ENCODE assay signal across 17 mouse cellular contexts in the genomic region with DNA sequence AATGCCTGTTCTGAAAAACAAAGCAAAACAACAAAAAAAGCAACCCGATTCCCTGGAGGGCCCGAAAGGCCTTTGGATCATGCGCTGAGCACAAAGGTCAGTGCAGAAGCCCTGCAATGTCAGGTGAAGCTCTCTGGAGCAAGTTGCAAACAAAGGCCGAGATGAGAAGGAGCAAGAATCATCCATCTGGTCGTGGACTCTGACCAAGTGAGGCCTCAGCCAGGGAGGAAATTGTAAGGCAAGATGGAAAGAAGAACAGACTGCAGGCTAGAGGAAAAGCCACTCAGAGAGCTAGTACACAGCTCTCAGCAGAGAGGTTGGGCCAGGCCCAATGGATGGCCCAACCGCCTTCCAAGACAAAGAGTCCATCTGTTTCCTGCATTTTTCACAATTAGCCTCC. TPM values are rescaled to one million over a fixed set of nuclear protein-coding genes. Genes with fewer than 3 reads are reported as not detected.
DNase-seq lines count a peak whose midpoint lies in the region; ATAC-seq and TF ChIP-seq lines count a peak whose summit lies in the region.
"Had no signal": no experiment of that assay in that cellular context is flagged by ENCODE, and none has a peak within 500 bp of the region (broad histone marks: within the 10 kb centered on the region; RNA-seq: fewer than 3 reads in every experiment).

No protein-coding gene starts in this region.

- peaks cover 3% of the 10 kb centered on the region; the same call in 1 of the 2 replicates for H3K9me3 ChIP-seq in kidney, embryonic 14.5 days (ENCODE audit: control insufficient read depth, low read length)
- no peaks in the 10 kb centered on the region for H3K9me3 ChIP-seq in intestine, postnatal 0 days (ENCODE audit: control insufficient read depth)
- H3K9me3 ChIP-seq: hindbrain, embryonic 10.5 days; megakaryocyte, embryonic 14.5 days; neural tube, embryonic 13.5 days had no signal

- intact Hi-C loops in left cerebral cortex, postnatal 36 days (cut with DNase I) = no loop called here

- H3K4me3 ChIP-seq in kidney, embryonic 14.5 days (ENCODE audit: low read length) = no peak overlapping the region
- H3K4me3 ChIP-seq in intestine, postnatal 0 days (ENCODE audit: low read depth, low read length) = no peak overlapping the region
- H3K4me3 ChIP-seq: hindbrain, embryonic 10.5 days; megakaryocyte, embryonic 14.5 days; neural tube, embryonic 13.5 days had no signal

- peak; percentile 40 to 51 for DNase-seq in cerebellum, postnatal 10 days
- DNase-seq in cerebellum, adult 9-11 months = no peak
- DNase-seq in kidney, adult 18-20 months = peak; percentile 25
- no peak for DNase-seq in left cerebral cortex, postnatal 36 days (ENCODE audit: low spot score in 2 of 2)
- DNase-seq in layer of hippocampus, postnatal 14 days (ENCODE audit: low spot score in 2 of 2) = no peak
- DNase-seq: adrenal gland, postnatal 14 days; cerebellum, postnatal 25 days; lung, postnatal 10 days had no signal

- H3K9ac ChIP-seq in kidney, embryonic 14.5 days (ENCODE audit: low read depth, low read length) = no peak overlapping the region
- no peak overlapping the region for H3K9ac ChIP-seq in intestine, postnatal 0 days (ENCODE audit: low read depth, low read length)
- H3K9ac ChIP-seq: liver, embryonic 14.5 days; neural tube, embryonic 13.5 days had no signal

- TF ChIP-seq CTCF in intestine, postnatal 0 days (IDR thresholded peaks at IDR 0.05; ENCODE audit: low read depth) = no peak

- H3K36me3 ChIP-seq in kidney, embryonic 14.5 days (ENCODE audit: control insufficient read depth, insufficient read depth, low read length) = no peaks in the 10 kb centered on the region
- H3K36me3 ChIP-seq in intestine, postnatal 0 days (ENCODE audit: control insufficient read depth, insufficient read depth) = no peaks in the 10 kb centered on the region
- H3K36me3 ChIP-seq: hindbrain, embryonic 10.5 days; neural tube, embryonic 13.5 days had no signal

- no peaks in the 10 kb centered on the region for H3K27me3 ChIP-seq in kidney, embryonic 14.5 days (ENCODE audit: control insufficient read depth, insufficient read depth, low read length)
- H3K27me3 ChIP-seq in intestine, postnatal 0 days (replicated peaks; ENCODE audit: control insufficient read depth, insufficient read depth, low read length) = no peaks in the 10 kb centered on the region
- H3K27me3 ChIP-seq: CH12.LX; neural tube, embryonic 13.5 days had no signal

- no peaks in the 10 kb centered on the region for H3K4me1 ChIP-seq in kidney, embryonic 14.5 days (ENCODE audit: control insufficient read depth, insufficient read depth, low read length)
- H3K4me1 ChIP-seq in intestine, postnatal 0 days (replicated peaks; ENCODE audit: control insufficient read depth, insufficient read depth, low read length) = peaks cover 5% of the 10 kb centered on the region

- 83% methylated on average over 6 of the region's 6 CpGs for WGBS in kidney, embryonic 14.5 days
- WGBS in intestine, postnatal 0 days = 53% methylated on average over 6 of the region's 6 CpGs

- ATAC-seq in kidney, embryonic 14.5 days (ENCODE audit: low FRiP score, low TSS enrichment) = no peak
- peak; percentile 45 for ATAC-seq in intestine, postnatal 0 days
- no peak for ATAC-seq in granulocyte monocyte progenitor cell, adult 5-6 weeks (replicated peaks; ENCODE audit: poor library complexity, severe bottlenecking)
- ATAC-seq: inflammation-experienced regulatory T-cells, adult 6 months had no signal

- H3K27ac ChIP-seq in kidney, embryonic 14.5 days (ENCODE audit: low read depth, low read length) = no peak overlapping the region
- peak overlapping the region; percentile 6; the same call in 1 of the 2 replicates for H3K27ac ChIP-seq in intestine, postnatal 0 days (ENCODE audit: low read depth, low read length)
- H3K27ac ChIP-seq: hindbrain, embryonic 10.5 days; liver, embryonic 14.5 days; neural tube, embryonic 13.5 days had no signal

- H3K4me2 ChIP-seq in kidney, embryonic 14.5 days (replicated peaks; ENCODE audit: low read depth, low read length) = no peak overlapping the region
- H3K4me2 ChIP-seq in intestine, postnatal 0 days (replicated peaks; ENCODE audit: low read depth) = no peak overlapping the region
- H3K4me2 ChIP-seq: neural tube, embryonic 13.5 days had no signal

RNA-seq across cellular contexts. Expression of gene Tyw5, which starts 32.1 kb away (rescaled TPM):
- 24.8 and 30.2 TPM in 2 replicates for polyA plus RNA-seq in kidney, embryonic 14.5 days (2014; fragmentation: Nextera tagmentation; extraction: Ambion mirVana)
- polyA plus RNA-seq in intestine, postnatal 0 days (2015; fragmentation: Nextera tagmentation; extraction: Ambion mirVana) = 14.0 and 15.4 TPM in 2 replicates
- 10 to 100 TPM; 23.4 to 28.3 TPM for total RNA-seq in left cerebral cortex, postnatal 36 days (2021)
- total RNA-seq in layer of hippocampus, postnatal 14 days (2021) = 10 to 100 TPM; 17.3 to 19.3 TPM
- total RNA-seq in granulocyte monocyte progenitor cell, adult 5-6 weeks (2014; fragmentation: Nextera tagmentation) = 18.5 and 22.7 TPM in 2 replicates
- 17.7 and 40.9 TPM in 2 replicates for total RNA-seq in granulocyte monocyte progenitor cell, adult 5-6 weeks (2017)

RNA-seq across cellular contexts. Expression of gene Maip1, which starts 32.9 kb away (rescaled TPM):
- polyA plus RNA-seq in kidney, embryonic 14.5 days (2014; fragmentation: Nextera tagmentation; extraction: Ambion mirVana) = 21.1 and 21.2 TPM in 2 replicates
- 13.7 and 14.7 TPM in 2 replicates for polyA plus RNA-seq in intestine, postnatal 0 days (2015; fragmentation: Nextera tagmentation; extraction: Ambion mirVana)
- 10 to 100 TPM; 10.8 to 12.5 TPM for total RNA-seq in left cerebral cortex, postnatal 36 days (2021)
- total RNA-seq in layer of hippocampus, postnatal 14 days (2021) = 10 to 100 TPM; 10.0 to 10.9 TPM
- total RNA-seq in granulocyte monocyte progenitor cell, adult 5-6 weeks (2014; fragmentation: Nextera tagmentation) = 10.2 and 11.4 TPM in 2 replicates
- total RNA-seq in granulocyte monocyte progenitor cell, adult 5-6 weeks (2017) = 11.2 and 11.6 TPM in 2 replicates

Comparison
In these comparisons a context has a peak if more than half of its experiments do, and no peak if none do; other contexts are left out.
1. DNase-seq: peak in cerebellum, postnatal 10 days (2 of 2) and kidney, adult 18-20 months (single experiment); none in cerebellum, adult 9-11 months (single experiment), left cerebral cortex, postnatal 36 days (0 of 2) and layer of hippocampus, postnatal 14 days (0 of 2).